Mouse (Mus musculus) erythroblast, adult 5-6 weeks (primary cell): ENCODE measurements around the gene Grk1. TPM values are rescaled to one million over a fixed set of nuclear protein-coding genes. Genes with fewer than 3 reads are reported as not detected.

Experiments used
- ATAC-seq: replicated peaks from 2 replicates; pipeline ENCODE4 v1.8.0; 2016; ENCODE audit warnings: moderate number of reproducible peaks, mild to moderate bottlenecking, moderate TSS enrichment, inconsistent platforms; ENCODE audit not compliant: poor library complexity, low FRiP score, severe bottlenecking
- total RNA-seq, 2 experiments: library from RNA; stranded (forward) in 1 of 2; stranded (reverse) in 1 of 2; fragments of 150-400 nt in 1 of 2; fragments of 200-764, 138-1000 nt in 1 of 2; gene quantifications; 2 replicates each; pipeline versions ENCODE4 v1.2.3 to v1.2.4; 2015 to 2017; ENCODE audit warnings: low replicate concordance in 2 of 2

Gene Grk1
- total RNA-seq (2015; ENCODE audit: low replicate concordance): not detected in 2 replicates
- total RNA-seq (2017; ENCODE audit: low replicate concordance): 0.28 and 0.34 TPM in 2 replicates

DNA sequence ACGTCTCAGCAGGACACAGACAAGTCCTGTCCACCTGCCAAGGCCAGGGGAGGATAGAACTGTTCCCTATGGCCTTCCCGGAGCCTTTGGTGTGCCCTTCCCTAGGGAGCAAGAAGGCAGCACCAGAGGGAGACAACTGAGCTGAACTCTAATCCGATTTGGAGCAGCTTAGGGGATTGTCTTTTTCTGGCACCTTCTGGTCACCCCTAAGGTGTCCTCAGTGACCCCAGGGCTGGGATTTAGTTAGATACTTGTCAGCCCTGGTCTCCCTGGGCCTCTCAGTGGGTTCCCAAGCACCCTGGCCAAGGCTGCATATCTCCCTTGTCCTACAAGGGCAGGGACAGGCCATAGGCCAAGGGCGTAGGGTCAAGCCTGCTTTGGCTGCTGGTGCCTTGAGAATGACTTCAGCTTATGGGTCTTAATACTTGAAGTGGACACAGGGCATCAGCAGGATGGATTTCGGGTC, at the start of gene Grk1:
Gene Grk1, plus strand, starts transcription at position 416 of the 466 bp plus-strand sequence.
- ATAC-seq: no peak

DNA sequence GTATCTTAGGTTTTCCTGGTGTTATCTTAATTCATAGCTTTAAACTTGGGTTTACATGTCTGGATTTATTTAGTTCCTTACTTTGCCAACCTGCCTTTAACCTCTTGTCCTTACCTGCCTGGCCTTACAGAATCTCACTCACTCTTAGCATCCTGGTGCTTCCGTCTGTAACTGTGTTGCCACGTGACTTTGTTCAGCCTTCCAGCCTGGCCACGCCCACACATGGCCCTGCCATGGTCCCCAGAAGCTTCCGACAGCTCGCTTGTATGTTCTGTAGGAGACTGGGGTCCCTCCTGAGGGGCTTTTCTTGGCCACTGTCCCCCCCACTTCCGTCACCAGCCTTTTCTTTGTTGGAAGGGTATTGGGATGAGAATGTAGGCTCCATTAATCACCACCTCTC, 48.7 kb upstream of the Grk1 start:
- ATAC-seq: no peak

DNA sequence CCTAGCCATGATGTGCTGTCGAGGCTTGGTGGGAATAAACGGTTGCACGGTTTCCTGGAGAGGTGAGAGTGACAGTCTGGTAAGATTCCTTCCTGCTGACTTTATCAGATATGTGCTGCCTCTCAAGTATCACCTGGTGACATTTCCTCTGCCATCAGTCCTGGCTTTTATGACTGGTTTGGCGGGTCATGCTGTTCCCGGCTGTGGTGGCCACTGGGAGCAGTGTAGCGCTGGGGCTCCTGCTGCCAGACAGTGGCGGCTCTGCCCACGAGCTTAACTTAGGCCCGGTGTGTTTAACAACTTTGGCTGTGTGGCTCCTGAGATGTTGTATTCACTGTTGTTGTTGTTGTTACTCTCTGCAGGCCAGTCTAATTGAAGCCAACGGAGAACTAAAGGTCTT, 48.2 kb upstream of the Grk1 start:
- no peak for ATAC-seq

DNA sequence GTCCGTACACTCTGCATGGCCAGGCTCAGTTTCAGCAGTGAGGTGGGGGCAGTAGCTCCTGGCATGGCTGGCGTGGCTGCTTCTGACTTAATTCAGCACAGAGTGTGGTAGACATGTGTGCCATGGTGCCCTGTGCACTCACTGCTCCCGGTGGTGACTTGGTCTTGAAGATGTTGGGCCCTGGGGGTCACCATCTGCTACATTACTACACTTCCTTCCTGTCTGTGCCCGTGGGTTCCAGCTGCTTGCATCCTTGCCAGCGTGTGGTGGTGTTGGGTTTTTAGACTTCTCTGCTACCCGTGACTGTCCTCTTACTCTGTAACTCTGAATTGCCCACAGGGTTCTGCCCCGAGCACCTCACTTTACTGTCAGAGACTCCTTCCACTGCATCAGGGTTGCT, 44.7 kb upstream of the Grk1 start:
- no peak for ATAC-seq

DNA sequence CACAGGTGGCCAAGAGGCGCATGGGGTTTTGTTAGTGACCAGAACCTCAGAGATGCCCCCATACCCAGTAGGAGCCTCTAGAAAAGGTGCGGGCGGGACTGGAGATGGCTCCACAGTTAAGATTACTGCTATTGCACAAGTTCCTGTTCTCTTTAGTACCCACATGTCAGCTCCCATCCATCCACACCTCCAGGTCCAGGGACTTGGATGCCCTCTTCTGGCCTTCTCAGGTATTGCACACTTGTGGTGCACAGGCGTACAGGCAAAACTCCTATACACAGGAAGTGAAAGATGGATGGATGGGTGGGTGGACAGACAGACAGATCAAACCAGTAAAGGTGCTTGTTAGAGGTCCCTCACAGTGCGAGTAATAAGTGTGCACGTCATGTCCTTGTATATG, 43.0 kb upstream of the Grk1 start:
- no peak for ATAC-seq

DNA sequence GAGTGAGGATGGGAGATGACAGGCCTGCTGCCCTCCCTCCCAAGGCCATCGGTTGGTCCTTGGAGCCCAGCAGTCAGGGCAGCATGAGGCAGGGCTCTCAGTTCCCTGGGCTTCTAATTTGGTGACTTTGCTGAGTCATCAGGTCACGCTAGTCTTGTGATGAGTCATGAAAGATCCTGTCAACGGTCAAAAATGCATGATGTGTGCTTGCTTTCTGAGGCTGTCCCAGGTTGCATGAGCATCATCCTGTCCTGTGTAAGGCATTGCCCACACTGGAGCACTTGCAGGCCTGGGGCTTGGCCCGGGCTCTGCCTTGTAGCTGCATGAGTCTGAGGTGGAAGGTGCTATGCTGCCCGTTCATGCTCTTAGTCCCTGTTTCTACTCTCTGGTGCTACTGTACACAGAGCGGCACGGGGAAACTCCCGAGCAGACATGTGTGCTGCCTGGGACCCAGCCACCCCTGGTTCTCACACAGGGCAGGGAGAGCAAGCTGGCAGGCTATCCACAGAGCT, 31.7 kb upstream of the Grk1 start:
- 0 out of 2 replicates have a peak, but pooled peaks have one; percentile 19 for ATAC-seq

DNA sequence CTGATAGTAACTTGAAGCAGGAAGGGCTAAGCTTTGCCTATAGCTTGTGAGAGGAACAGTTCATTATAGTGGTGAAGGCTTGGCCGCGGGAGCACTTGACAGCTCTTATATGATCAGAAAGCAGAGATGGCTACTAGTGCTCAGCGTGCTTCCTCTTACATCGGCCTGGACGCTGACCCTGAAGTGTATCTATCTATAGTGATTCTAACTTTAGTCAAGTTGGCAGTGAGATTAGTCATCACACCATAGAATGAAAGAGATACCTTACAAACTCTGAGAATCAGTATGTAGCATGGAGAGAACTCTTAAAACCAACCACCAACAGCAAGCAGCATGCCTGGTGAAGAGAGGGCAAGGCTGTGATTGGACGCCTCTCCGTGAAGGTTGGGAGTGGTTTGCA, 23.3 kb upstream of the Grk1 start:
- no peak for ATAC-seq

DNA sequence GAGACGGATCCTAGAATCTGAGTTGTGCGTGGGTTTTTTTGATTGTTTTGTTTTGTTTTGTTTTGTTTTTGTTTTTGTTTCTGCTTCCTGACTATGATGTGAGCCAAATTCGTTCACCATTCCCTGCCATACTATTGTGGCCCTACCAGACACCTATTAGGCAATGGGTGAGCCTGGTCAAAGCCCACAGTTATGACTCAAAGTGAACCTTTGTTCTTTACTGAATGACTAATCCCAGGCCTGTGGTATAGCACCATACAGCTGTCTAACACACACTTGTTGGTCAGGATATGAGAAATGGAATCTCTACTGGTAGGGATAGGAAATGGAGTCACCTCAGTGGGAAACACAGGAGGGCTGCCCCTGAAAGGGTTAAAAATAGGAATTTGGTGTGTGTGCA, 22.3 kb upstream of the Grk1 start:
- no peak for ATAC-seq

DNA sequence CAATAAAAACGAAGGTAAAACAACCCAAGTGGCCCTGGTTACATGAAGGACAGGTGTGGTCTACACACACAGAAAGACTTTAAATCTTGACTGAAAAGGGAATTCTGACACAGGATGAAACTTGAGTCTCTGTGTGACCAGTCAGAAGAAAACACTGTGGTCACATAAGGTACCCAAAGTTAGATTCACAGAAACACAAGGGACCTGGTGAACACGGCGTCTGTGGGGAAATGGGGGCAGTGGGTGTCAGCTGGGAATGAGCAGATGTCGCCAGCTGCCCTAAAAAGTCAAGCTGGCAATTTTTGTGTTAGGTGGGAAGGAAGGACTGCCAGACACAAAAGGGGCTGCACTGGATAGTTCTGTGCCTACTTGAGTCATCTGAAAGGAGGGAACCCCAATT, 21.9 kb upstream of the Grk1 start:
- no peak for ATAC-seq

DNA sequence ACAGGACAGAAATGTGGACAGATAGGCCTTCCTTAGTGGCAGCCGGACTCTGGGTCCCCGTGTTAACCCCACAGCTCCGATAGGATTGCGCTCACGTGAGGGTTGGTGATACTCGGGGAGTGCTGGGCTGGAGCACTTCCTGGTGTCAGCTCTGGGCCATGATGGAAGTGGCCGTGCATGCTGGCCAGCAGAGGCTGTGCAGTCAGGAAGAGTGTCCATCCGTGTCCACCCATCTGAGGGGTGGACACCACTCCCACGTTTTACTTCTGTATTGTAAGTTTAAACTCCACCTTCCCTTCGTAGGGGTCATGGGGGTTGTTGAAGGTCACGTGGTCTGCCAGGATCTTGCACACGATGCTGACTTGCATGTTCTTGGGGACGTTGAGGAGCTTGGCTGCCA, 18.5 kb upstream of the Grk1 start:
- ATAC-seq: no peak

DNA sequence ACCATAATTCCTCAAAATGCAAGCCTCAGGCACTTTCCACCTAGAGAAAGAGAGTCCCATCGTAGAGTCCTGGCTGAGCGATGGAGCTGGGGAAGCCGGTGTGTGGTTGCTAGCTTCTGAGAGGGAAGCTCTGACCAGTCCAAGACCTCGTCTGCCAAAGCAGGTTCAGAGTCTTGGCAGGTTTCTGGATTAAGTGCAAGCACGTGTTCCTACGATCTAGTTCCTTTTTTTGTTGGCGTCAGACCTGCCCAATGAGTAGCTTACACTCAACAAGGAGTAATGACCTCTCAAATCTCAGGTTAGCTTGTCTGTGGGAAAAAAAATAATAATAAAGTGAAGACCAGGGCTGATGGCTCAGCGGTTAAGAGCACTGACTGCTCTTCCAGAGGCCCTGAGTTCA, 17.2 kb upstream of the Grk1 start:
- no peak for ATAC-seq

DNA sequence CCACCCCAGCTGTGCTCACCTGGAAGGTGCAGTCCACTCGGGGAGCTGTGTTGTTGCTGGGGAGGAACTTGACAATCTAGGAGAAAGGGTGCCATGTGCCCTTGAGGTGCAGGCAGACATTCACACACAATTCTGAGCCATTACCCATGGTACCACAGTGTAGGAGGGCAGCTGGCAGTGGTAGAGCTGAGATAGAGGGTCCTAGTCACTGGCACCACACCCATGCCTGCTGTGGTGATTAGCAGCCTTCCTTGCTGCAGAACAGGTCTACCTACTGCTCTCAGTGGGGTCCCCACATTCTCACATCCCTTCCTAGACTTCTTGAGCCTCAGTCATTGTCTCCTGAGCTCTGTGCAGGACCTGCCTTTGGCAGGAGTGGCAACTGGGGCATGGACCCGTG, 16.1 kb upstream of the Grk1 start:
- ATAC-seq: no peak

DNA sequence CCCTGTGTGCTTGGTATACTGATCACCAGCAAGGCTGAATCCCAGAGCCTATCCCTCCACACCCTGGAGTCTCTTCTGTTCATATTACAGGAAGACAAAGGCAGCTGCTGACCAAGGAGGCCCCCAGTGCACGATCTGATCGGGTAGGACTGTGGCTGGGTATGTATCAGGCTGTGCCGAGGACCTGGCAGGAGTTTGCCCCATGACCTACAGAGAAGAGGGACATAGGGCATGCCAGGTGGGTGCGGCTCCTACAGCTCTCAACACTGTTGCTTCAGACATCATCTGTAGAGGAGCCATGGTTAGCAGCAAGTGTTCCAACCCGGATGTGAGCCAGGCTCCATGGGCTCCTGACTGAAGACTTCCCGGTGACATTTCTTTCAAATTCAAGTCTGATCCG, 11.0 kb upstream of the Grk1 start:
- ATAC-seq: no peak

DNA sequence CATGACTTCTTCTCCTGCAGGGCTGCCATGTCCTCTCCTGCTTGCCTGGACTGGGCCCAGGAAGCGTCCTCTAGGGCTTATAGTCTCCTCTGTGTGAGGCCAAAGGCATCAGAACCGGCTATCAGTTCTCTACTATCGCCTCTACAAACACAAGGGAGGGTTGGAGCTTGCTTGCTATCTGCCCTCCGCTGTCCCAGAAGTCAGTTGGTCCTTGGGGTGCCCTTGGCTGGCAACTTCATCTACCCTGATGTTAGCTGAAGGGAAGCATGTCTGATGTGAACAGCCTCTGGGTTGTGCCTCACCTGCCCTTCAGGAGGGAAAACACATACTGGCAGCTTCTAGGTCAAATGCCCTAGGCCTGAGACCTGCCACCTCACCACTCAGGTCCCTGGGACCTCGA, 8.2 kb upstream of the Grk1 start, which contains the start of gene Atp4b:
Gene Atp4b, minus strand, starts transcription at position 101 of the 400 bp plus-strand sequence.
- ATAC-seq: no peak

DNA sequence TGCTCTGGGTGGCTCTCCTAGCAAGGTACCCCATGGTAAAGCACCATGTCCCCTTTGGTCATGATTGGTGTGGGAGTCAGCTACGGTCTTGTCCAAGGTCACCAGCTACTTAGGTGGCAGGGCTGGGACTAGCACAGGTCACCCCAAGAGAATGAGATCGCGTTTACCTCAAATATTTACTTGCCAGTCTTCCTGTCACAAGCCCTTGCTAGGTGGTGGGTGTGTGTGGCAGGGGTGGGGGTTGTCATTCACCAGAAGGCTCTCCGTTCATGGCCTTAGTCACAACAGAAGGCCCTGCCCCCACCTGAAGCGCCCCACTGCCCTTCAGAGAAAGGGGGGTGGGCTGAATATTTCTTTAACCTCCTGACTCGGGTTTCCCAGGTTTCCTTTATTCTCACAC, 1.4 kb upstream of the Grk1 start:
- no peak for ATAC-seq

DNA sequence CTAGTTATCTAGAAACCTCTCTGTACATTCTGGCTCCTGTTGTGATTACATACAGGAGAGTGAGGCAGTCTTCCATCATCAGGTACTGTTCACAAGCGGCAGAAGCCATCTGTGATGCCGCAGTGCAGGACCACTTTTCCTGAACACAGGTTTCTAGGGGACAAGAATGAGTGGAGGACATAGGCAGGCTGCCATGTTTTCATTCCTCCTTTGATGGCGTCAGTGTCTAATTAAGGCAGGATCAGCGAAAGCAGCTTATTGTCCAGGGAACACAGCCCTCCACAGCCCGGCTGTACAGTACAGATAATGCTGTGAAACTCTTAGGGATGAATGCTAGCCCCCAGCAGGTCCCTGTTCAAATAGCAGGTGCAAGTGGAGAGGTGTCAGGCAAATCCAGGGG, 1.1 kb downstream of the Grk1 start:
- ATAC-seq: no peak

DNA sequence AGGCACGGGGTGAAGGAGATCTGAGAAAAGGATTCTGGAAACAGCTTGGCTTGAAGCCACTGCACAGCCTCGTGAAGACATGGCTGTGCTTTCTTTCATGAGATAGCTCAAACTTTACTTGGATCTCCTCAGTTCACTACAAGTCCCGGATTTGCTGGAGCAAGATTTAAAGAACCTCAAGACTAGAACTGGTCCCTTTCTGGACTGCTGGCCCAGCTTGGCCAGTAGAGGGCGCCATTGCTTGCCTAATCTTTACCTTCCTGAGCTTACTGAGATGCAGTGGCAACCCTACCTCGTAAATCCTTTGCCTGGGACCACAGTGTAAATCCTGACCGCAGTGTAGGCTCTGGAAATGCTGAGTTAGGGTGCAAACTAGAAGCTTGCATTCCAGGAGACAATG, 6.7 kb downstream of the Grk1 start:
- ATAC-seq: no peak

DNA sequence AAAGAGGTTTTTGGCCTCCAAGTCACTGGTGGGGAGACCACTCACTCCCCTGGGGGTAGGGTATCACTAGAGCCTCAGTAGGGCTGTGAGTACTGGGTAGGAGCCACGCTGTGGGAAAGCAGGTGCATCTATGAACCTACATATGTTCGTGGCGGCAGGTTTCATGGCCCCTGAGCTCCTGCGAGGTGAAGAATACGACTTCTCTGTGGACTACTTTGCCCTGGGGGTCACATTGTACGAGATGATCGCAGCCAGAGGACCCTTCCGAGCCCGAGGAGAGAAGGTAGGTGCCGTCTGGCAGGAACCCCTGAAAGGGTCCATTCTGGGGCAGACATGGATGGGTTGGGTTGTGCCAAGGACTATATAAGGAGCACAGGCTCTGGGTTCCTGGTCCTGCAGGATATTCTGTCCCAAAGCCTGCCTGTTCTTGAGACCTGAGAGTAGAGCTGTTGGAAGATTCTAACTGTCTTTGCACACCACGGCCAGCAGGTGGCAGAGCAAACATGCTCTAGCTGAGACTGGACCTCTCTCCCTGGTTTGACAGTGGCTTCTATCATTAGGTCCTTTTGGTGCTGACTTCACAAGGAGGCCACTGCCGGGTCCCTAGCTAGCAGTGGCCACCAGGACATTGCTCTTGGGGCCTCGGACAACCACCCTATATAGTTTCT, 8.1 kb downstream of the Grk1 start:
- peak; percentile 73; the same call in 1 of the 2 replicates for ATAC-seq

DNA sequence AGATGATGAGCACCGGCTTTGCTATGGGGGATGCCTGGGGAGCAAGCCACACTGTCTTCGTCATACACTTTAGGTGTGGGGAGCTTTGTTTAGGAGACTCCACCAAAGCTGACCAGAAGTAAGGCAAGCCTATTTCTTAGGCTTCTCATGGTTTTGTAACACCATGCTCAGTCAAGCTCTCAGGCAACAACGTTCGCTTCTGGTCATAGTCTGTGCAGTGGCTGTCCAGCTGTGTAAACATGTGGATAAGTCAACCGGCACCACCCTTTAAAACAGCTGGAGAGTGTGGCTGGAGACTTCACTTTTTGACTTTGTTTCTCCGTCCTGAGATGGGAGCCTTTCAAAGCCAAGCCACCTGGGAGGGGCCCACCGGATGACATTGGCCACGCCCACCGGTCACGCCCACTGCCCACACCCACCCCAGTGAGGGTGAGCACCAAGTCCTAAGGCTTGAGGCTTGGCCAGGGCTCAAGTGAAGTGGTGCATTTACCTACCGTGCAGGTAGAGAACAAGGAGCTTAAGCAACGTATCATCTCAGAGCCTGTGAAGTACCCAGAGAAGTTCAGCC, 9.0 kb downstream of the Grk1 start:
- ATAC-seq: no peak

DNA sequence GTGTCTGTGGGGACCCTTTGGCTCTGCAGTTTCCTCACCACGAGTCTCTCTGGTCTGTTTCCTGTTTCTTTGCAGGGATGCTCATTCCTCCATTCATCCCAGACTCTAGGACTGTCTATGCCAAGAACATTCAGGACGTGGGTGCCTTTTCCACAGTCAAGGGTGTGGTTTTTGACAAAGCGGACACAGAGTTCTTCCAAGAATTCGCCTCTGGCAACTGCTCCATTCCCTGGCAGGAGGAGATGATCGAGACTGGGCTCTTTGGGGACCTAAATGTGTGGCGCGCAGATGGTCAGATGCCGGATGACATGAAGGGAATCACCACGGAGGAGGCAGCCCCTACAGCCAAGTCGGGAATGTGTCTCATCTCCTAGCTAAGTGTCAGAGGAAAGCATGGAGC, 11.0 kb downstream of the Grk1 start:
- ATAC-seq: no peak

DNA sequence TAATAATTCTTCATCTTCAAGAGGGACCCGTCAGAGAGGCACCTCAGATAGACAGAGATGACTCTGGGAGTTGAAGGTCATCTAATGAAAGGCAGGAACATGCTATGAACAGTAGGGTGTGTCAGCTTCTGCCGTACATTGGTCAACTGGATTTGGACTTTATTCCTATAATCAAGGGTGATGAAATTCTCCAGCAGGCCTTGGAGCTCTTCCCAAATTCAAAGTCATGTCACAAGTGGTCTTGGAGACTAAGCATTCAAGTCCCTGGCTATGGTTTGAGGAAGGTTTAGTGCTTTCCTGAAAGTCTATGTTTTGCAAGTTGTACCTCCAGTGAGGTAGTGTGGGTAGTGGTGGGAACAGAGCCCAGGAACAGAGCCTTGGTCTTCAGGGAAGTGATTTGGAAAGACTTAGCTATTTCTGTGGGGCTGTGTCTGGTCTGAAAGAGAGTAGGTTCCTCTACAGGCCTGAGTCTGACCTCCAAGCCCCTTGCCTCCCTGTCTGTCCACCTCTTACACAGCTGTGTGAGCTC, 14.3 kb downstream of the Grk1 start:
- no peak for ATAC-seq
